Mouse (Mus musculus) kidney, adult 2 months (tissue): ENCODE results near the gene Zfp385c.

Source experiments
- CTCF ChIP-seq: fragments of 200-500 bp; conservative IDR thresholded peaks from 2 replicates; pipeline ENCODE4 v1.5.1; 2011; ENCODE audit warnings: low read depth, mild to moderate bottlenecking, control low read depth, low read length, moderate library complexity, mixed read lengths; ENCODE audit not compliant: insufficient read depth, insufficient read length
- POLR2A ChIP-seq: fragments of 200-500 bp; IDR thresholded peaks from one replicate; pipeline ENCODE4 v1.6.1; 2011; ENCODE audit warnings: low read depth, low read length, control low read depth

DNA sequence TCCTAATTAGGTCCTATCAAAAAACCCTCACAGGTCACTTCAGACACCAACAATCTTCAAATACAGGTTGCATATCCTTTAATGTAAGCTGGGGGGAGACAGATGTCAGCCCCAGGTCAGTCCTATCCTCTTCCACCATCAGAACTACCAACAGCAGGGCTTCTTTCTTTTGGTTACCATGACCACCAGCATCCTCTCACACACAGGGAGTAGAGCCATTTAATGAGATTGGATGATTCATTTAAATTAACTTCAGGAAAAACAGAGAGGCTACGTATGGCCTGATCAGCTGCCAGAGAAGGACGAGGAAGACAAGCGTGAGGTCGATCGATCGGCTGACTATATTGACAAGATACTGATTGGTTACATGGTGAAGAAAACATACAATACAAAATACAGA, 22.7 kb upstream of the Zfp385c start:
- TF ChIP-seq CTCF (no peak), POLR2A (no peak)
